Mouse (Mus musculus) heart, postnatal 10 days (tissue): ENCODE results near the gene Gm11060. TPM values are rescaled to one million over a fixed set of nuclear protein-coding genes. Genes with fewer than 3 reads are reported as not detected.

Experiments used
- DNase-seq, 2 experiments: peaks; one replicate each; pipeline ENCODE4 v3.0.0; 2021
- intact Hi-C: fragments of 180-260 bp; cut with DNase I; formaldehyde crosslinking; loops from one replicate; pipeline ENCODE4 v1.15.1; 2025
- total RNA-seq, 2 experiments: library from RNA; stranded (reverse); gene quantifications; 2 replicates each; pipeline ENCODE4 v1.2.3; 2021

Gene Gm11060
- total RNA-seq, 2 experiments from 2014 or later, result not detected

DNA sequence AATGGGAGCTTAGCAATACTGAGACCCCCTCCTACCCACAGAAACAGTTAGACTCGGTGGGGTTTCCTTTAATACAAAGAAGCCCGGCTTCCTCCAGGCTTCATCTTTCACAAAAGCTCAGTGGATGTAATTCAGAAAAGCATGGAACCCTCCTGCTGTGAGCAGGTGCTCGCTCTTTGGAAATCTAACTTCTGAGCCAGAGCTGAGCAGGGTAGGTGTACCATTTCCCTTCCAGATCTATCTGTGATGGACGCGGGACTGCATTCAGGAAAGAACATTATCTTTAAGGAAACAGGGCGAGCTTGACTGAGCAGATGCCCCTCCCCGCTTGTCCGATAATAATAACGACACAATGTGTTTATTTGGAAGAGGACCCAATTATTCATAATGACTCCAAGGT, 22.3 kb downstream of the Gm11060 start:
- no peak for DNase-seq
- intact Hi-C loops, result no loop called here

DNA sequence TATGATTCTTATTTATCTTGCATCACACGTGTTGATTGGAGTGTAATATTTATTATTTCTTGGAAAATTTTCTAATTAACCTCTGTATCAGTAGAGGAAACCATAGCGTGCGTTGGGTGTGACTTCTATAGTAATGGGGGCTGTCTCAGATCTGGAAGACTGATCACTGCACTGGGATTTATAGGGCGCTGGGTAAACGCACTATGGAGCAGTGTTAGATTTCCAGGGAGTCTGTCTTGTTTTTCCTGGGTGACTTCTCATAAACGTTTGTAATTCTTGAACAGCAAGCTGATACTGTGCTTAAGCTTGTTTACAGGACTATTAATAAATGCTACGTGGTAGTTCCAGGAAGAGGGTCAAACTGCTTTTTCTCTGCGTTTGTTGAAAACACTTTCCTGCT, 25.9 kb downstream of the Gm11060 start:
- intact Hi-C loops, result no loop called here
- no peak for DNase-seq

DNA sequence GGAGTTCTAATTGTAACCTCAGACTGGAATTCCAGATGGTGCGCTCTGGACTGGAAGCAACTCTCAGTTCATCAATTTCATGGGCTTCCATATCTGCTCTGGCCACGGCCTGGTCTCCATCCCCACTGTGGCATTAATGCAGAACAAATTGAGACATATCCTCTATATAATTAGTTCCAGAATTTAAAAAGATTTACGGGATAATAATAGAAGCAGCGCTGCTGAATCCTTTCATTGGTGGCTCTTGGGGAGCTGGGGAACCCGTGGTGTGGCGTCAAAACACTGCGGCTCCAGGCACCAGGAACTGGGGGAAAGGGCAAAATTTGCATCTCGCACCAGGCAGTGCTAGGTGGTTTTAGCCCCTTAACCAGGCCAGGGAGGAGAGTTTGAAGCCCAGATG, 30.4 kb downstream of the Gm11060 start:
- DNase-seq, result no peak
- intact Hi-C loops, result loop anchor here (5.0 to 10.0 kb wide), 2 partner anchors 110 to 553 kb away; no protein-coding TSS in a partner anchor

DNA sequence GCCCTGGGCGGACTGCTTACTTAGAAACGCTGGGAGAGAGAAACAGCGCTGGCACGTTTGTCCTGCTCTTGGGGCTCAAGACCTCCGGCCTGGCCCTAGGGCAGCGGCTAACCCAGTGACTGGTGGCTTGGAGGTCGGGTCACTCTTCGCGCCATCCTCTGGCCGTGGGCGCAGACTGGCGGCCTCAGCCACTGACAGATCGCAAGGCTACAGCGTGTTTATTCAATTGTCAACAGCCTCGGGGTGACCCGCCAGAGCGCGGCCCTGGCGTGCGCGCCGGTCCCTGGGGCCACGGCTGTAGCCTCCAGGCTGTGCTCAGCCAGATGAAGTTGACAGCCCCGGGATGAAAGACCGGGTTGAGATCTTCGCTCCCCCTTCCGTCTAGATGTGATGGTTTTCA, 31.1 kb downstream of the Gm11060 start:
- no peak for DNase-seq
- intact Hi-C loops, result loop anchor here (5.0 to 10.0 kb wide), 2 partner anchors 109 to 552 kb away; no protein-coding TSS in a partner anchor

DNA sequence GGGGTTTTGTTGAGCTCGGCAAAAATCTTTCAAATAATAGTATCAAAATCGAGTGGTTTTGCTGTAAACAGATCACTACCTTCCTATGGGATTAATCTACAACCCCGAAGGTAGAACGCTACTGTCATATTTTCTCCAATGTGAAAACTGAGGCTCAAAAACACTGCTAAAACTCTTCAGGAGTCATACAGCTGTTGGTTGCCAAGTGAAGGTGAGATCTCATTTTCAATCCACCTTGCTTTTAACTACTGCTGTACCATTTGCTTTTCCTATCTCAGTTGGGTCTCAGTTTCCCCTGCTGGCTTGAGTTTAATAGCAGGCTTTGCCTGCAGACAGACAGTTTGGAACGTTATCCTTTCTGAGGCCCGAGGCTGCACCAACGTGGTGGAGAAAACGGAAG, 31.6 kb downstream of the Gm11060 start:
- no peak for DNase-seq
- intact Hi-C loops, result loop anchor here (5.0 to 10.0 kb wide), 2 partner anchors 109 to 551 kb away; no protein-coding TSS in a partner anchor

GRCm38 (mm10) chr2:105123881-105124280, 32.1 kb downstream of the Gm11060 start:
- intact Hi-C loops, result loop anchor here (5.0 to 10.0 kb wide), 2 partner anchors 108 to 551 kb away; no protein-coding TSS in a partner anchor
- DNase-seq, result no peak

GRCm38 (mm10) chr2:105124391-105124790, 32.6 kb downstream of the Gm11060 start:
- no peak for DNase-seq
- intact Hi-C loops, result loop anchor here (5.0 to 10.0 kb wide), 2 partner anchors 108 to 550 kb away; no protein-coding TSS in a partner anchor

- intact Hi-C loops, result loop anchor here (5.0 to 10.0 kb wide), 2 partner anchors 108 to 550 kb away; partner anchors contain the start of gene Eif3m
- DNase-seq, result no peak
These were observed 33.4 kb downstream of the Gm11060 start for GRCm38 (mm10) chr2:105125205-105125604.

DNA sequence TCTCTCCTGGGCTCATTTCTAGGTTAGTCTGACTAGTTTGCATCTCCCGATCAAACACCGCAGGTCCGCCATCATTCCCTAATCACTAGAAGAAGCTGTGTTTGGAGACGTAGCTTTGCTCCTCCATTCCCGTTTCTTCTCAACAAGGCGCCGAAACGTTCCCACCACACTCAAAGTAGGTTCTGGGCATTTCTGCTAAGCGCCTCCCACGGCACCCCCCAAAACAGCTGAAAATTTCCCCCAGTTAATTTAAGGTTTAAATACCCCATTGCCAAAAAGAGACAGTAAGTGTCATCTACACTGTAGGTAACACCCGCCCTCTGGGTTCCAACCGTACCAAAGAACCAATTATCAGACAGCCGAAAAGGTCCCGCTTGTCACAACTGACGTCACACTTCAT, 33.8 kb downstream of the Gm11060 start:
- intact Hi-C loops, result loop anchor here (5.0 to 10.0 kb wide), 2 partner anchors 108 to 549 kb away; partner anchors contain the start of gene Eif3m

GRCm38 (mm10) chr2:105126279-105126678, 34.5 kb downstream of the Gm11060 start, which contains the start of gene Wt1:
TSS of gene Wt1 (plus strand) at chr2:105126529.
- intact Hi-C loops, result loop anchor here (5.0 to 10.0 kb wide), 2 partner anchors 109 to 549 kb away; partner anchors contain the start of gene Eif3m
- peak; percentile 64 to 69 for DNase-seq

More for the DNA sequence above, 33.8 kb downstream of the Gm11060 start:
- no peak for DNase-seq

DNA sequence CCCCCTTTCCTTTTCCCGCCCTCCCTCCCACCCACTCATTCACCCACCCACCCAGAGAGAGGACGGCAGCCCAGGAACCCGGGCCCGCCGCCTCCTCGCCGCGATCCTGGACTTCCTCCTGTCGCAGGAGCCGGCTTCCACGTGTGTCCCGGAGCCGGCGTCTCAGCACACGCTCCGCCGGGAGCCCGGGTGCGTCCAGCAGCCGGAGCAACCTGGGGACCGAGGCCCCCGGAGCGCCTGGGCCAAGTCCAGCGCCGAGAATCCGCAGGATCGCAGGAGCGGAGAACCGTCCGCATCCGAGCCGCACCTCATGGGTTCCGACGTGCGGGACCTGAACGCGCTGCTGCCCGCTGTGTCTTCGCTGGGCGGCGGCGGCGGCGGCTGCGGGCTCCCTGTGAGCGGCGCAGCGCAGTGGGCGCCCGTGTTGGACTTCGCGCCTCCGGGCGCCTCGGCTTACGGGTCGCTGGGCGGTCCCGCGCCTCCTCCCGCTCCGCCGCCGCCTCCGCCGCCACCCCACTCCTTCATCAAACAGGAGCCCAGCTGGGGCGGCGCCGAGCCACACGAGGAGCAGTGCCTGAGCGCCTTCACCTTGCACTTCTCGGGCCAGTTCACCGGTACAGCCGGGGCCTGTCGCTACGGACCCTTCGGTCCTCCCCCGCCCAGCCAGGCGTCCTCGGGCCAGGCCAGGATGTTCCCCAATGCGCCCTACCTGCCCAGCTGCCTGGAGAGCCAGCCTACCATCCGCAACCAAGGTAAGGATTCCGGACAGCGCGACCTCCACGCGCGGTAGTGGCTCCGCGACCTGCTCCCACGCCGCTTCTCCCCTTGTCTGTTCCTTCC, 35.1 kb downstream of the Gm11060 start:
- intact Hi-C loops, result loop anchor here (5.0 to 10.0 kb wide), 2 partner anchors 110 to 548 kb away; partner anchors contain the start of gene Eif3m
- no peak for DNase-seq

DNA sequence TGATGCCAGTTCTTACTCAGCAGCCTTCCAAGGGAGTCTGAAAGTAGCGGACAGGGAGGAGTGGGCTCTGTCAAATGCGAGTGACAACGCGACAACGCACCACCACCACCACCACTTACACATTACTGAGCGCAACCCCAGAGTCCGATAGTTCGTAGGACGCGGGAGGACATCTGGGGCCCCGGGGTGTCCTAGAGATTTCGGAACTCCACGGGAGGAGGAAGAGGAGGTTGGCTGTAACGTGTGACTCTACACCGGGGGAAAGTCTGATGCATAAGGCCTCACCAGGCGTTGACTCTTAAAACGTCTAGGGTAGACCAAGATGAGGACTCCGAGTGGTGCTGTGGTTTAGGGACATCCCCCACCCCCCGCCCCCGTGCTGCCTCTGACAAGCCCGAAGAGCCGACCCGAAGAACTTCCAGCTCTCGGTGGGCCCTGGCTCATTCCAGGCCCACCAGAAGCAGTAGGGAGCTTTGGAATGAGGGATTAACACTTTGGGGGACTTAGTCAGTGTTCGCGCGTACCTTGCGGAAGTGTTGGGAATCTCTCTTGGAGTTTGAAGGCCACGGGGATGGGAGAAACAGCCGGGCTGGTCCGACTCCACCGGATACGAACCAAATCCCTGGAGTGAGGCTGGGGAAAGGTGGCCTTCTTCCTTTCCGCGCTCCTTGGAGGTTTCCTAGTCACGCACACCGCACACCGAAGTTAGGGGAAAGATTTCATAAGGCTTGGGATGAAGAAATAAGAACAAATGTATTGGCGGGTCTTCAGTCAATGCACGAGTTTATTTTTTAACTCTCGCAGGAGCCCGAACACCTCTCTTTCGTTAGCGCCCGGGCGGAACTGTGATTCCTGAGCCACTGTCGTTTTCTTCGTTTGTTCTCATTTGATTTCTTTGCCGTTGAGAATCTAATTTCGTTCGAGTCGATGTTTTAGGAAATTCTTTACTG, 36.0 kb downstream of the Gm11060 start:
- intact Hi-C loops, result loop anchor here (5.0 to 10.0 kb wide), 2 partner anchors 111 to 547 kb away; partner anchors contain the start of gene Eif3m
- no peak for DNase-seq

- intact Hi-C loops, result loop anchor here (5.0 to 10.0 kb wide), 2 partner anchors 111 to 546 kb away; partner anchors contain the start of gene Eif3m
- DNase-seq, result no peak
These were observed 36.7 kb downstream of the Gm11060 start for GRCm38 (mm10) chr2:105128564-105128963.

DNA sequence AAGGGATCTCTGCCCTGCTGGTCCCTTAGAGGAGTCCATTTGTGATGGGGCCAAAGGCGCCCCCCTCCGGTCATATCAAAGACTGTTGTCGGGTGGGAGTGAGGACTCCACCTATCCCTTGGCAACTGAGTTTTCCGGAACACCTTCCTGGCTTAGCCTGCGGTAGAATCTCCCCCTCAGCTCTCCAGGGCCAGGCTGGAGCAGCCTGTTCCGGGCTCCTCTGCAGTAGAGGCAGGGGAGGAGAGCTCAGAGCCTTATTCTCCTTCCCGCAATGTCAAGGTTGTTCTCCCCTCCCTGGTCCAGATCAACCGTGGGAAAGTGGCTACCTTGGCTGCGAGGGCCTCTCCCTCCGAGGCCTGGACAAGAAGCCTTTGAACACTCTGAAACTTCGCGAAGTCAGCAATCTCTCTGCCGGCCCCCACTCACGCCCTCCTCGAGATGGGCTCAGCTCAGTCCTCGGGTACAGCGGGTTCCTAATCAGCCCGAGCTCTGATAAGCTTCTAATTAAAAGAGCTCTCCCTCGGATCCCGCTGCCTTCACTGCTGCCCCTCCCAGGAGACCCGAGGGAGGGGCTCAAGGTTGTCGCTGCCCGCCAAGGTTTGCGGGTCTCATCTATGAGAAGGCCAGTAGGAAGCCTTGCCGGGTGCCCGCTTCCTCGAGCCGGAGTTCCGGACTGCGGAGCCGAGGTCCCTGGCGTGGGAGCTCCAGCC, 38.7 kb downstream of the Gm11060 start:
- DNase-seq, result peak in 1 of 2 experiments; percentile 58
- intact Hi-C loops, result loop anchor here (5.0 kb wide), 1 partner anchor 57 kb away; no protein-coding TSS in a partner anchor

DNA sequence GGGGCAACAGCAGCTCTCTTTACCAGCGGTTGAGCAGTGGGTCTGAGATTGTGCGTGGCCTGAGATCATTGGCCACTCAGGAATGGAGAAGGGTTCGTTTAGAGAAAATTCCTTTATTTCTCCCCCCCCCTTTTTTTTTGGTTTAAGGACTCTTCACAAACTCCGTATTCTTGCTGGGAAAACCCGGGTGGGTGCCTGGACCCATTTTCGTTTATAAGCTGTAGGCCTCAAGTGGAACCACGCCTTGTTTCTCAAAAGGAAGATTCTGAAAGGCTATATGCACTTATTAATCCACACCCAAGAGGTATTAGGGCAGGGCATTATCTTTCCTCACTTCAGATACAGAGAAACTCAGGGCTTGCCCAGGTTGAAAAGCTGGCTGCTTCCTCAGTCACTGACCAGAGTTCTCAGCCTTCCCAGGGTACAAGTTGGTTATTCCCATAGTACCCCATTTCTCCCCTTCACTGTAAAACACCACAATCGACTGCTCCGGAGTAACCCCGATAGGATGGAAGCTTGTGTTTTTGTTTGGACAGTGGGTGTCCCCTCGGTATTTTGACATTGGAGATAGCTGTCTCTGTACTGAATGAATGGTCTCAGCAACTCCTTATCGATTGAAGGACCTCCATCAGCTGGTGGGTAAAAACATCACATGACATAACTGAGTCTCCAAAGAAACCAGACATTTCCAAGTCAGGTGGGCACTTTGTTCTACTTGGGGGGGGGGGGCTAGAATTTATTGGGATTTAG, 39.4 kb downstream of the Gm11060 start:
- intact Hi-C loops, result loop anchor here (5.0 kb wide), 1 partner anchor 56 kb away; no protein-coding TSS in a partner anchor

GRCm38 (mm10) chr2:105131811-105132100, 39.9 kb downstream of the Gm11060 start:
- DNase-seq, result no peak
- intact Hi-C loops, result loop anchor here (5.0 kb wide), 1 partner anchor 56 kb away; no protein-coding TSS in a partner anchor

More for the DNA sequence above, 39.4 kb downstream of the Gm11060 start:
- no peak for DNase-seq

DNA sequence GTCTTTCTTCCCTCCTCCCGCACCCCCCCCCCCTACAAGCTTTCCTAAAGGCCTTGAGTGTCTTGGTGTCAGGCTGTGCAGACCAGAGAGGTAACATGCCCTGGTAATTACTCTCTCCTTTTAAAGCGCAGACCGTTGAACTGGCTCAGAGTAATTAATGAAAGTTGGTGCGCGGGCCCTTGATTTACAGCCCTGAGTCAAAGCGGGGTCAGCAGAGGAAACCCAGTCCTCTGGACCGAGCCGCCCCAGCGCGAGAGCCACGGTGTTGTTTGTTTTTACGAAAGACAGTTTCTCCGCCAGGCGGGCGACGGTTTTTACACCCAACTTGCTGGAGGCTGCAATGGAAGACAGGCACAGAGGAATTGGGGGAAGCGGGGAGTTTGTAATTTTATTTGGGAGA, 40.5 kb downstream of the Gm11060 start:
- intact Hi-C loops, result loop anchor here (5.0 kb wide), 1 partner anchor 55 kb away; no protein-coding TSS in a partner anchor
- no peak for DNase-seq

GRCm38 (mm10) chr2:105132933-105133795, 41.3 kb downstream of the Gm11060 start:
- intact Hi-C loops, result loop anchor here (5.0 kb wide), 1 partner anchor 54 kb away; no protein-coding TSS in a partner anchor
- no peak for DNase-seq
